Mouse (Mus musculus) E14TG2a.4 (cell line): ENCODE data around the gene Slco4c1.

Experiments used
- CTCF ChIP-seq: conservative IDR thresholded peaks from 2 replicates; pipeline ENCODE4 v1.5.1; 2014; ENCODE audit warnings: low read length
- POU5F1 ChIP-seq: IDR thresholded peaks from 2 replicates; pipeline ENCODE4 v1.6.1; 2014; ENCODE audit warnings: low read length, borderline replicate concordance

DNA sequence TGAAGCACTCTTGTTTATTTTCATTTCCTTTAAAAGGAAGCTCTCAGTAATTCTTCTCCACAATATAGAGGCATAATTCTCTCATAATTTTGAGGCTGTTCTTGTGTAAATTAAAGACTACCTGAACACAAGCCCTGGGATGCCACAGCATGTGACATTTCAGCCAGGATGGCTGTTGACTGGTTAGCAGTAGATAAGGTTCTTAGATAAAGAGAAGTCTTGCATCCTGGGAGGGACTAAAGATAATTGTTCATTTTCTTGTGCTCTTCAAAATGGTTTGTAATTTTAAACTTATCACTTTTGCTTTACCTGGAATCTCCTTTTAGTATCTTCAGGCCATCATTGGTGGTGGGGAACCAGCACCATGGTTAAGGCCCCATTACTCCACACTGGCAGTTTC, 45.4 kb upstream of the Slco4c1 start:
- TF ChIP-seq CTCF (no peak), POU5F1 (no peak)
